Mouse (Mus musculus) CH12.LX (cell line): ENCODE measurements around the gene Babam1.

Experiments used
- CTCF ChIP-seq, 2 experiments: IDR thresholded peaks in 1 of 2; conservative IDR thresholded peaks in 1 of 2; 2 replicates each; pipeline ENCODE4 v1.5.1; 2011 to 2012; ENCODE audit warnings: low read depth in 2 of 2, low read length in 2 of 2, improper control_type of control experiment in 1 of 2, inconsistent platforms in 1 of 2, mild to moderate bottlenecking in 1 of 2, moderate library complexity in 1 of 2
- EP300 ChIP-seq: IDR thresholded peaks from 2 replicates; pipeline ENCODE4 v1.6.1; 2011; ENCODE audit warnings: low read length, improper control_type of control experiment
- GABPA ChIP-seq: IDR thresholded peaks from 2 replicates; pipeline ENCODE4 v1.6.1; 2012; ENCODE audit warnings: low read depth, low read length, improper control_type of control experiment, inconsistent platforms; ENCODE audit not compliant: insufficient replicate concordance
- JUND ChIP-seq: conservative IDR thresholded peaks from 2 replicates; pipeline ENCODE4 v1.6.1; 2011; ENCODE audit warnings: low read depth, low read length, improper control_type of control experiment
- POLR2A ChIP-seq: IDR thresholded peaks from 2 replicates; pipeline ENCODE4 v1.6.1; 2011; ENCODE audit warnings: low read depth, mild to moderate bottlenecking, improper control_type of control experiment, low read length
- RCOR1 ChIP-seq: conservative IDR thresholded peaks from 2 replicates; pipeline ENCODE4 v1.6.1; 2012; ENCODE audit warnings: low read depth, mild to moderate bottlenecking, inconsistent platforms, low read length, improper control_type of control experiment
- TCF12 ChIP-seq: IDR thresholded peaks from 2 replicates; pipeline ENCODE4 v1.6.1; 2014; ENCODE audit warnings: low read depth, mild to moderate bottlenecking, inconsistent platforms, low read length, improper control_type of control experiment
- UBTF ChIP-seq: IDR thresholded peaks from 2 replicates; pipeline ENCODE4 v1.6.1; 2012; ENCODE audit warnings: low read depth, mild to moderate bottlenecking, inconsistent platforms, low read length, improper control_type of control experiment, moderate library complexity

DNA sequence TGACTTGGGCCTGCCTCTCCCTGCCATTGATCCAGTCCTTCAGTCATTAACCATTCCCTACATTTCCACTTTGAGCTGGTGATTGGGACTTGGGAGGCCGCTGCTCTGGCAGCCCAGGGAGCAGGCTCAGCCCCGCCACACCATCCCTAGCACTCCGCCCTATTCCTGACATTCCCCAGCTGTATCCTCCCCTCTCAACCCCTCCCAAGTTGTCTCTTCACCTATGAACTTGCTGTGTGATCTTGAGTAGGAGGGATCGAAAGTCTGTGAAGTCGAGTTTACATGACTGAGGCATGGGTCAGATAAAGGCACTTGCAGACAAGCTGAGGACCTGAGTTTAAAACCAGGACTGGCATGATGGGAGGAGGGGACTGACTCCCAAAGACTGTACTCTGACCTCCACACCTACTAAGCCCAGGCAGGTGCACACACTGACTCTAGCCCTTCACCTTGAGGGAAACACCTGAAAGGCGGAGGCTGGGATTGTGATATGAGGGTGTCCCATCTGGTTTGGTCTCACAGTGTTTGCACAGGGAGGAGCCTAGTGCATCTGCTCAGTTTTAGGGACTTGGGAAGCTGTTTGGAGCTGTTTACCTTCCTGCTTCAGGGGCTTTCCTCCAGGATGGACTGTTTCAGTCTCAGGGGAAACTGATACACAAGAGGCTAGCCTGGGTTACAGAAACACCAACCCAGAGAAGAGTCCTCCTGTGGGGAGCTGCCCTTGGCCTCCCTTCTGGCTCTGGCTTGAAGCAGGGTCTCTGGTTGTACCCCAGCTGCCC lies 6.6 kb downstream of the Babam1 start:
- TF ChIP-seq RCOR1 (no peak), GABPA (no peak), CTCF (conservative IDR thresholded peaks at IDR 0.05 in 1 of 2, IDR thresholded peaks at IDR 0.05 in 1 of 2; ENCODE audit: low read depth in 2 of 2, low read length in 2 of 2) (no peak), JUND (no peak), UBTF (no peak), TCF12 (no peak), EP300 (no peak), POLR2A (no peak)
